7 mouse cellular contexts compared by ENCODE assay signal in the genomic region with DNA sequence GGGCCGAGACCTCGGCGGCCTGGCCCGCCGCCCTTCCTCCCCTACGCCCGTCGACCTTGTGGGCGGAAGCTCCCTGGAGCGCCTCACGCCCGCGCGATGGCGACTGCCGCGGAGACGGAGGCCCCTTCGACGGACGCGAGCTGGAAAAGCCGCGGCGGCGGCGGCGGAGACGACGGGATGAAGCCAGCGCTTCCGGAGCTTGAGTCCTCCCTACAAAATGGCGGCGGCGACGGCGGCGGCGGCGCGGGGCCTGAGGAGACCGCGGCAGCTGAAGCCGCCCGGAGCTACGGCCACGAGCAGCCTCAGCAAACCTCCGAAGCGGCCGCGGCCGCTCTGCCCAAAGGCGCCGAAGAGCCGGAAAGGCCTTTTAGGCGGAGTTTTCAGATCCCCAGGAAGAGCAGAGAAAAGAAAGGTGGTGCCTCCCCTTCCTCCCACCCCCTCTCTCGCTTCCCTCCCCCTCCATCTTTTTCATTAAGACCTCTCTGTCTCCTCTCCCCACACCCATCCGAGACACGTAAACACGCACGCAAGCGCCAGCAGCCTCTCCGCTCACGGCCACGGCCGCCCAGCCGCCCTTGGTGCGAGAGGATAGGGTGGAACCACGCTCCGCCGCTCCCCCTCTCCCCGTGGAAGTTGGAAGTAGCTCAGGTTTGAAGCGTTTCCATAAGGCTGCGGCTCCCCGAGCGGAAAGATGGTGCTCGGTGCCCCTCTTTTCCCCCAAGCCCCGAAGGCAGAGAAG. TPM values are rescaled to one million over a fixed set of nuclear protein-coding genes. Genes with fewer than 3 reads are reported as not detected.
DNase-seq lines count a peak whose midpoint lies in the region; ATAC-seq and TF ChIP-seq lines count a peak whose summit lies in the region.

No protein-coding gene starts in this region.

- H3K9me3 ChIP-seq in limb, embryonic 12.5 days: peaks cover 22% of the 10 kb centered on the region
- 0 out of 2 replicates have a peak, but pooled peaks cover 3% of the 10 kb centered on the region for H3K9me3 ChIP-seq in midbrain, embryonic 15.5 days

- H3K27ac ChIP-seq in limb, embryonic 12.5 days: peak overlapping the region; percentile 99
- peak overlapping the region; percentile 100 for H3K27ac ChIP-seq in midbrain, embryonic 15.5 days
- peak overlapping the region; percentile 99 for H3K27ac ChIP-seq in spleen, adult 2 months (ENCODE audit: insufficient read depth, low read length)

- peak overlapping the region; percentile 76 for H3K4me2 ChIP-seq in limb, embryonic 12.5 days
- peak overlapping the region; percentile 84 for H3K4me2 ChIP-seq in midbrain, embryonic 15.5 days

- peak; percentile 88 for DNase-seq in adrenal gland, postnatal 10 days
- peak; percentile 77 for DNase-seq in embryo, embryonic 9.5 days (ENCODE audit: extremely low spot score)
- DNase-seq in kidney, adult 11 months: peak; percentile 79
- DNase-seq in spleen, adult 2 months (ENCODE audit: low read depth in 1 of 2, low spot score in 2 of 2): peak; percentile 69 to 72

- ATAC-seq in granulocyte monocyte progenitor cell, adult 5-6 weeks (replicated peaks; ENCODE audit: poor library complexity, severe bottlenecking): peak; percentile 72
- peak; percentile 87 for ATAC-seq in limb, embryonic 12.5 days (ENCODE audit: insufficient number of reproducible peaks, insufficient read depth, low FRiP score, low TSS enrichment, low read depth)
- ATAC-seq in midbrain, embryonic 15.5 days (replicated peaks): peak; percentile 89

- H3K9ac ChIP-seq in limb, embryonic 12.5 days (replicated peaks): peak overlapping the region; percentile 93
- peak overlapping the region; percentile 74 for H3K9ac ChIP-seq in midbrain, embryonic 15.5 days

- 0 out of 2 replicates have a peak, but pooled peaks cover 3% of the 10 kb centered on the region for H3K4me1 ChIP-seq in limb, embryonic 12.5 days (replicated peaks)
- H3K4me1 ChIP-seq in midbrain, embryonic 15.5 days: peaks cover 8% of the 10 kb centered on the region
- H3K4me1 ChIP-seq in spleen, adult 2 months (ENCODE audit: control insufficient read depth, insufficient read depth, insufficient read length): peaks cover 5% of the 10 kb centered on the region; the same call in 1 of the 2 replicates

- H3K4me3 ChIP-seq in limb, embryonic 12.5 days (replicated peaks): peak overlapping the region; percentile 68
- H3K4me3 ChIP-seq in midbrain, embryonic 15.5 days: peak overlapping the region; percentile 79
- H3K4me3 ChIP-seq in spleen, adult 2 months (ENCODE audit: extremely low read depth, insufficient read depth, insufficient read length): peak overlapping the region; percentile 85

- no peaks in the 10 kb centered on the region for H3K27me3 ChIP-seq in limb, embryonic 12.5 days
- no peaks in the 10 kb centered on the region for H3K27me3 ChIP-seq in midbrain, embryonic 15.5 days (replicated peaks)
- H3K27me3 ChIP-seq in spleen, adult 2 months (ENCODE audit: control insufficient read depth, insufficient read depth, low read length): no peaks in the 10 kb centered on the region

- no peak for TF ChIP-seq CTCF in spleen, adult 2 months (IDR thresholded peaks at IDR 0.05; ENCODE audit: extremely low read depth, insufficient read depth, insufficient read length, insufficient replicate concordance)

- WGBS in limb, embryonic 12.5 days: under 1% methylated on average over 70 of the region's 78 CpGs
- under 1% methylated on average over 72 of the region's 78 CpGs for WGBS in midbrain, embryonic 15.5 days
- 1% methylated on average over 78 of the region's 78 CpGs for WGBS in spleen, adult 2 months

- H3K36me3 ChIP-seq in limb, embryonic 12.5 days: peaks cover 22% of the 10 kb centered on the region
- H3K36me3 ChIP-seq in midbrain, embryonic 15.5 days (replicated peaks): peaks cover 8% of the 10 kb centered on the region
- peaks cover 1% of the 10 kb centered on the region; the same call in 1 of the 2 replicates for H3K36me3 ChIP-seq in spleen, adult 2 months (ENCODE audit: control insufficient read depth, insufficient read depth, low read length)

- peak; percentile 21; the same call in 1 of the 2 replicates for TF ChIP-seq POLR2A in spleen, adult 2 months (IDR thresholded peaks at IDR 0.05; ENCODE audit: low read depth, low read length)

RNA-seq across cellular contexts. Expression of a gene that starts 0.5 kb away (rescaled TPM):
- 10 to 100 TPM; 19.8 to 24.2 TPM for total RNA-seq in adrenal gland, postnatal 10 days (2021)
- 28.4 and 32.0 TPM in 2 replicates for total RNA-seq in granulocyte monocyte progenitor cell, adult 5-6 weeks (2014; fragmentation: Nextera tagmentation)
- total RNA-seq in granulocyte monocyte progenitor cell, adult 5-6 weeks (2017): 22.1 and 31.7 TPM in 2 replicates
- polyA plus RNA-seq in limb, embryonic 12.5 days (2016; fragmentation: Nextera tagmentation; extraction: Ambion mirVana): 20.9 and 23.9 TPM in 2 replicates
- 16.7 and 18.6 TPM in 2 replicates for polyA plus RNA-seq in midbrain, embryonic 15.5 days (2015; fragmentation: Nextera tagmentation; extraction: Ambion mirVana)
- 4.3 and 4.6 TPM in 2 replicates for polyA plus RNA-seq in spleen, adult 2 months (2012; rRNA removed)

Comparison
In these comparisons a context has a peak if more than half of its experiments do, and no peak if none do; other contexts are left out.
1. Peak in every context shown above with its lines: DNase-seq, ATAC-seq, H3K4me3 ChIP-seq and H3K27ac ChIP-seq.